Mouse (Mus musculus) ovary, postnatal 36 days (tissue): Measurements from ENCODE around the gene Stk39.
A peak's percentile ranks its signal among the peaks of the same experiment; 100 is the strongest.

ENCODE experiments used
- DNase-seq: peaks from one replicate; pipeline ENCODE4 v3.0.0; 2022; ENCODE audit warnings: low spot score, mixed read lengths

Gene Stk39

DNA sequence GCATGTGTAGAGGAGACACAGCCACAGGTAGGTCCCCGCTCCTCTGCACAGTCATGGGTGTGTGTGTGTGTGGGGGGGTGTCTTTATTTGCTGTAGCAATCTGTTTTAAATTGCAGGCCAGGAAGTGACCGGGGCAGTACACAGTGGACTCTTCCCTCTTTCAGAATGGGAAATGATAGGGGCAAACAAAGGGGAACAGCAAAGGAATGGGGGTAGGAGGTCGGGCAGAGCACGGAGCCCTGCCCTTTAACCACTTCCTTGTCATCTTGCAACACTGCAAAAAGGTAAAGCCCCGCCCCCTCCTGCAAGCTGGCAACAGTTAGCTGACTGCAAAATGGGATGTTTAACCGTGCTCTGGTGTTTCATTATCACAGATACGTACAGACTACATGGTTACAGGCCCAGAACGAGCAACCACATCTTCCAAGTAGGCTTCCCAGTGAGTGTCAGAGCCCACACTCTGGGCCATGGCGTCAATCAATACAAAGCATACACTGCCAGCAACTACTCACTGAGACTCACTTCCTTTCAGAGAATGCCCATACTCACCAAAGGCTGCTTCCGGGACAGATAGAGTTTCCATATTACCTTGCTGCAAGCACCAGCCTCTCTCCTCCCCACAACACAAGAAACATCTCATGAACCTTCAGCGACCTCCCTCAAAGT, 89.5 kb downstream of the Stk39 start:
- DNase-seq: no peak

GRCm38 (mm10) chr2:68381881-68382280, 90.2 kb downstream of the Stk39 start:
- DNase-seq: no peak

DNA sequence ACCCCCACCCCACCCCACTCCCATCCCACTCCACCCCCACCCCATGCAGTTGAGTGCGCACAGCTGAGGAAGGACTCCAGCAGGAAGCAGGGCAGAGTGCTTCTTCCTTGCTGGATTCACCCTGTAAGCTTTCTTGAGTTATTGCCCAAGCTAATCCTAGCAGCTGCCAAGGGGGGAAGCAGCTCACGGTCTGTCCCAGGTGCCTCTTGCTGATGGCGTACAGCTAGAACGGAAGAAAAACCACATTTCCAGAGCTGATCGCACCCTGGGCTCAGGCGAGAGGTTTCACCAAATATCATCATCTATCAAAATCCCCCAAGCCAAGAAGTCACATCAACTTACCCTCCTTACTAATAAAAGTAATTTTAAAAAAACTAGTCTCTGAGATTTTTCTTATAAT, 90.9 kb downstream of the Stk39 start:
- no peak for DNase-seq

GRCm38 (mm10) chr2:68379631-68380030, 92.4 kb downstream of the Stk39 start:
- DNase-seq: no peak

DNA sequence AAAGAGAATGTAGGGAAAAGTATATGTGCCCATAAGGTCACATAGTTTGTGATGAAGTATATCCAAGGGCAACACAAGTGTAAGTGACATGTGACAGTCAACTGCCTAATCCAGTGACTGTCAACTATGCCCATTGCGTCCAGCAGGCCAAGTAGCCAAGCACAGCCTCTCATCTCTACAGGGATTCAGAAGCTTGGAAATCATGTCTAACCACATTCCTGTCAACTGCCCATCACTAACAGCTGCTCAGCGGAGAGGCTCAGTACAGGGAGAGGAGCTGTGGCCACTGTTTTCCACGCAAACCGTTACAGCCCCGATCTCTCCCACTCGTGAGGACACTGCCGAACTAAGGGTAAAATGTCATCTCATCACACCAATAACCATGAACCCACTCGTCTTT, 93.7 kb downstream of the Stk39 start:
- no peak for DNase-seq

GRCm38 (mm10) chr2:68377251-68377681, 94.8 kb downstream of the Stk39 start:
- peak; percentile 46 for DNase-seq

- peak; percentile 76 for DNase-seq
Measured at GRCm38 (mm10) chr2:68376660-68377059, 95.4 kb downstream of the Stk39 start.

GRCm38 (mm10) chr2:68374202-68374601, 97.9 kb downstream of the Stk39 start:
- DNase-seq: no peak

GRCm38 (mm10) chr2:68371912-68372311, 100.2 kb downstream of the Stk39 start:
- no peak for DNase-seq

DNA sequence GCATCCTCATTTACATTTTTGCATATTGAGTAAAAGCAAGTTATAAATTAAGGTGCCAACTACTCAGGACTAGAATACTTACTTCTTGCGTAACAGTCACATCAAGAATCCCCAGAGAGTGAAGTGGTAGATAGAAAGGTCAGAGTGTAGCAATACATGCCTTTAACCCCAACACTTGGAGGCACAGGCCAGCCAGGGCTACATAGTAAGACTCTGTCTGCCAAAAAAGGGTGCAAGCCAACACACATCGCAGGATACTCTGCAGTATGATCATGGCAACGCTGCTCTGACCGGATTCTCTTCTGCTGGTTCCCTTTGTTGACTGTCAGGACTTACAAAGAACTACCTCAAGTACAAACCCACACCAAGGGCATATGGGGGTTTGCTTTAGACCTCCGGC, 101.7 kb downstream of the Stk39 start:
- DNase-seq: no peak

- no peak for DNase-seq
Measured at GRCm38 (mm10) chr2:68369080-68369479, 103.0 kb downstream of the Stk39 start.

- no peak for DNase-seq
Measured at GRCm38 (mm10) chr2:68367944-68368343, 104.1 kb downstream of the Stk39 start.

GRCm38 (mm10) chr2:68366897-68367193, 105.2 kb downstream of the Stk39 start:
- DNase-seq: no peak

GRCm38 (mm10) chr2:68366091-68366896, 105.8 kb downstream of the Stk39 start:
- DNase-seq: no peak

- DNase-seq: no peak
Measured at GRCm38 (mm10) chr2:68365504-68365903, 106.6 kb downstream of the Stk39 start.

DNA sequence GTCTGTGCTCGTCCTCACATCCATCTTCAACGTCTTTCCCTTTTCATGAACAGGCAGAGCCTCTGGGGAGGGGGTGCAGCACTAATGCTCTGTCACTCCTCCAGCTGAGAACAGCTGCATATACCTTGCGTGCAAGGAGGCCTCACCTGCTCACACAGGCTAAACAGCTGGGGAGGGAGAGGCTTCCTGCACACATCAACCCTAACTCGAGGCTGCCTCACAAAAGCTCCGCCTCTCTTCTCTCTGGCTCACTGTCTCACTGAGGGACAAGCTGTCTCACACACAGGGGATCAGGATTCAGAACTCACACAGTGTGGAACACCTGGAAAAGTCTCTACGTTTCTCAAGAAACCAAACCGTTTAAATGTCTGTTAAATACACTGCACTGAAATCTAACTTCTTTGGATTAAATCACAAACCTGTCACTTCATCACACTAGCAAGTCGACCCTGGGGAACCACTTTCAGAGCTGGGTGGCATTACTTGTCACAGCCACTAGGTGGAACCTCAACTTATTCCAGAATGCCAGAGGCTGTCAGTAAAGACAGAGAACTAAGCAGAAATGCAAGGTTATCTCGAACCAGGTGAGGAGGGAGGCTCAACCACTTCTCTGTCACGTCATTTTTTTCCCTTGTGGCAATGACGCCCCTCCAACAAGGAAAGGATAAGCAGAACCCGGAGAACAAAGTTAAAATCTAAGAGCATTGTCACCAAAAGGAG, 107.7 kb downstream of the Stk39 start:
- no peak for DNase-seq

DNA sequence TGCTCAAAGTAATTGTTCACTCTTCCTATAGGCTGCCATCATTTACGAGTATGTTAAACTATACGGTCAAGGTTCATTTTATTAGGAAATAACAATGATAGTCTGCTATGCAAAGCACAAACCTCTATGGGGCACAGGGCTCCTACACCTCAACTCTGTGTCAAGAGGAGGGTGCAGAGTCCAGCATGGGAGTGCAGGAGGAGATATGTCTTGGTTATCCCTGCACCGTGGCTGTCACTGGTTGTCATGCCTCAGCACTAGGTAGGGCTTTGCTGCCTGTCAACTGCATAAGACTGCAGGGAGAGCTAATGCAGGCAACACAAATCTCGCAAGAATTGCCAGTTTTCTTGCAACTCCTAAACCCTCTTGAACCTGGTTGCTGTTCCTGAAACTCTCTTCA, 108.9 kb downstream of the Stk39 start:
- DNase-seq: no peak

- no peak for DNase-seq
Measured at GRCm38 (mm10) chr2:68361701-68362100, 110.4 kb downstream of the Stk39 start.

DNA sequence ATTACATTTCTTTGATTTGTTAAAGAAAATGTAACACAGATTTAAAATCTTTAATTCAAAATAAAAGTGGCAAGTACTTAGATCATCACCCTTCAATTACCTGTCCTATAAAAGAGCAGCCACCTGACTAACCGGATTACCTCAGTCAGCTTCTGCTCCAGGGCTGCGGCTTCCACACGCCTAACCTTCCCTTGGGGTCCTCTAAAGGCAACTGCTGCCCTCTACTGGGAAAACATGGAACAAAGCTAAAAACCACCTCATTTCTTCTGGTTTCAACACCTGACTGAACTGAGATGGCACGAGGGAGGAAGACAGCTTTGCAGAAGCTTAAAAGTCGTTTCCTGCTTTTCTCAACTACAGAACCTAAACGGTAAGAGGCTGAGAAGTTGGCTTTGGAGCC, 121.4 kb downstream of the Stk39 start:
- no peak for DNase-seq

GRCm38 (mm10) chr2:68349593-68350383, 122.3 kb downstream of the Stk39 start:
- DNase-seq: peak; percentile 66

DNA sequence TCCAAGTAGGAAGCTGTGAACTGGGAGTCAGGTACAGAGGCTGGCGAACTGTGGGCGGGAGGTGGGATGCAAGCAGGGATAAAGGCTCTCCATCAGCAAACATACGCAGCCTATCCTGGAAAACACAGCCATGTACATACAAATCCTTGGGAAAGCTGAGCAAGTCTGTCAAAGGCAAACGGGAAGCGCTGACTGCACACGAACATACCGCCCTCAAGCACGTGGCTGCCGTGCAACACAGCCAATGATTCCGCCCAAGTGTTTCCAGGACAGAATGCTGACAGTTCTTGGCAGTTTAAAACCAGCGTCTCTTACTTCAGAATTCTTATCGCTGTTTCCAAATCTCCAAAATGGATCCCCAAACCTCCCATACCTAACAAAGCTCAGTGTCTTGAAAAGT, 123.1 kb downstream of the Stk39 start:
- no peak for DNase-seq

- DNase-seq: no peak
Measured at GRCm38 (mm10) chr2:68346606-68347237, 125.3 kb downstream of the Stk39 start.
